Mouse (Mus musculus) forebrain, postnatal 0 days (tissue): Measurements from ENCODE around the gene As3mt. TPM values are rescaled to one million over a fixed set of nuclear protein-coding genes. Genes with fewer than 3 reads are reported as not detected.
A peak's percentile ranks its signal among the peaks of the same experiment; 100 is the strongest.

Experiments used
- ATAC-seq: fragments of 200-750 bp; cut with Nextera tagmentation; 2 replicates; pipeline ENCODE4 v1.8.0; 2017; ENCODE audit warnings: mild to moderate bottlenecking, moderate library complexity
- DNase-seq: peaks from one replicate; pipeline ENCODE4 v3.0.0-alpha.2; 2015
- H3K27ac ChIP-seq: fragments of 300-500 bp; sonication (generic); 2 replicates; pipeline ENCODE4 v1.5.1; 2014; ENCODE audit warnings: low read depth, mild to moderate bottlenecking, antibody characterized with exemption, low read length, moderate library complexity, mixed read lengths
- H3K27me3 ChIP-seq: fragments of 300-500 bp; sonication (generic); 2 replicates; pipeline ENCODE4 v1.6.1; 2014; ENCODE audit warnings: mild to moderate bottlenecking, low read length, mixed read lengths; ENCODE audit not compliant: insufficient read depth
- H3K36me3 ChIP-seq: fragments of 300-500 bp; sonication (generic); 2 replicates; pipeline ENCODE4 v1.6.1; 2014; ENCODE audit warnings: mild to moderate bottlenecking, moderate library complexity; ENCODE audit not compliant: insufficient read depth
- H3K4me1 ChIP-seq: fragments of 300-500 bp; sonication (generic); 2 replicates; pipeline ENCODE4 v1.6.1; 2014; ENCODE audit warnings: antibody characterized with exemption; ENCODE audit not compliant: insufficient read depth
- H3K4me2 ChIP-seq: fragments of 300-500 bp; sonication (generic); 2 replicates; pipeline ENCODE4 v1.6.1; 2014; ENCODE audit warnings: low read depth, mild to moderate bottlenecking, moderate library complexity
- H3K4me3 ChIP-seq: fragments of 300-500 bp; sonication (generic); 2 replicates; pipeline ENCODE4 v1.5.1; 2014; ENCODE audit warnings: low read depth, low read length, mixed read lengths
- H3K9ac ChIP-seq: fragments of 300-500 bp; sonication (generic); 2 replicates; pipeline ENCODE4 v1.6.1; 2014; ENCODE audit warnings: mild to moderate bottlenecking
- H3K9me3 ChIP-seq: fragments of 300-500 bp; sonication (generic); 2 replicates; pipeline ENCODE4 v1.6.1; 2016; ENCODE audit warnings: low read length
- CTCF ChIP-seq: sonication (generic); IDR thresholded peaks from 2 replicates; pipeline ENCODE4 v1.5.1; 2016; ENCODE audit warnings: antibody characterized with exemption, control low read depth, low read depth
- WGBS: fragments of 180-500 bp; shearing (Covaris S2); extraction: QIAGEN DNeasy Blood & Tissue Kit; methylation state at CpG from one replicate; pipeline ENCODE4 v1.1.7; 2014; 5-methylcytosine and 5-hydroxymethylcytosine counted together
- polyA plus RNA-seq: library from polyadenylated mRNA; unstranded; fragments of >200 nt; fragmentation: Nextera tagmentation; extraction: Ambion mirVana; gene quantifications from 2 replicates; pipeline ENCODE4 v1.2.1, GENCODE M21; 2015
- total RNA-seq: library from RNA; depleted of rRNA; stranded (reverse); fragments of >200 nt; gene quantifications from 2 replicates; pipeline ENCODE4 v1.2.3, GENCODE M21; 2014; rRNA removed

The As3mt gene
- total RNA-seq (14.5 and 17.4 TPM in 2 replicates), polyA plus RNA-seq (14.4 and 18.4 TPM in 2 replicates)

GRCm38 (mm10) chr19:46707296-46708151 lies at the start of gene As3mt:
TSS of gene As3mt (plus strand) at chr19:46707458.
- no peaks in the 10 kb centered on the region for H3K4me1 ChIP-seq
- no peaks in the 10 kb centered on the region for H3K36me3 ChIP-seq
- ATAC-seq: peak; percentile 71
- no peak within 1 kb of the TSS for H3K27ac ChIP-seq
- H3K4me3 ChIP-seq: peak within 1 kb of the TSS; percentile 34
- H3K27me3 ChIP-seq: no peaks in the 10 kb centered on the region
- no peak for TF ChIP-seq CTCF
- no peak for DNase-seq
- H3K9me3 ChIP-seq: no peaks in the 10 kb centered on the region
- 13% methylated on average over 31 of the region's 31 CpGs for WGBS
- H3K4me2 ChIP-seq: peak within 1 kb of the TSS; percentile 54
- H3K9ac ChIP-seq: peak within 1 kb of the TSS; percentile 40

- DNase-seq: no peak
- Histone ChIP-seq H3K36me3 (peaks cover 30% of the 10 kb centered on the region), H3K4me3 (no peak overlapping the region), H3K27me3 (no peaks in the 10 kb centered on the region), H3K4me2 (no peak overlapping the region), H3K27ac (no peak overlapping the region), H3K4me1 (no peaks in the 10 kb centered on the region), H3K9ac (no peak overlapping the region), H3K9me3 (no peaks in the 10 kb centered on the region)
- TF ChIP-seq CTCF: no peak
- WGBS: 97% methylated on average over 7 of the region's 7 CpGs
- ATAC-seq: no peak
Measured at GRCm38 (mm10) chr19:46658348-46658747, 48.9 kb upstream of the As3mt start.

- Histone ChIP-seq H3K9me3 (no peaks in the 10 kb centered on the region), H3K4me2 (no peak overlapping the region), H3K27me3 (no peaks in the 10 kb centered on the region), H3K36me3 (peaks cover 24% of the 10 kb centered on the region), H3K9ac (no peak overlapping the region), H3K4me1 (no peaks in the 10 kb centered on the region), H3K27ac (no peak overlapping the region), H3K4me3 (no peak overlapping the region)
- WGBS: 91% methylated on average over 9 of the region's 9 CpGs
- no peak for TF ChIP-seq CTCF
- no peak for ATAC-seq
- DNase-seq: no peak
Measured at GRCm38 (mm10) chr19:46658851-46659250, 48.4 kb upstream of the As3mt start.

- Histone ChIP-seq H3K27ac (no peak overlapping the region), H3K4me1 (peaks cover 7% of the 10 kb centered on the region; the same call in 1 of the 2 replicates), H3K27me3 (no peaks in the 10 kb centered on the region), H3K36me3 (peaks cover 1% of the 10 kb centered on the region; the same call in 1 of the 2 replicates), H3K9ac (no peak overlapping the region), H3K4me3 (no peak overlapping the region), H3K9me3 (no peaks in the 10 kb centered on the region), H3K4me2 (no peak overlapping the region)
- DNase-seq (no peak), ATAC-seq (no peak)
- TF ChIP-seq CTCF: no peak
- WGBS: 74% methylated on average over 4 of the region's 4 CpGs
Measured at GRCm38 (mm10) chr19:46661511-46661910, 45.7 kb upstream of the As3mt start.

GRCm38 (mm10) chr19:46662214-46662613 lies 45.0 kb upstream of the As3mt start:
- Histone ChIP-seq H3K4me3 (no peak overlapping the region), H3K9me3 (no peaks in the 10 kb centered on the region), H3K4me2 (no peak overlapping the region), H3K27me3 (no peaks in the 10 kb centered on the region), H3K36me3 (no peaks in the 10 kb centered on the region), H3K27ac (no peak overlapping the region), H3K9ac (no peak overlapping the region), H3K4me1 (peaks cover 7% of the 10 kb centered on the region; the same call in 1 of the 2 replicates)
- 88% methylated on average over 8 of the region's 8 CpGs for WGBS
- no peak for TF ChIP-seq CTCF
- no peak for DNase-seq
- no peak for ATAC-seq

GRCm38 (mm10) chr19:46662784-46663183 lies 44.5 kb upstream of the As3mt start:
- H3K4me3 ChIP-seq: no peak overlapping the region
- 82% methylated on average over 6 of the region's 6 CpGs for WGBS
- H3K4me1 ChIP-seq: peaks cover 7% of the 10 kb centered on the region; the same call in 1 of the 2 replicates
- H3K27me3 ChIP-seq: no peaks in the 10 kb centered on the region
- H3K27ac ChIP-seq: no peak overlapping the region
- no peak for ATAC-seq
- H3K4me2 ChIP-seq: no peak overlapping the region
- TF ChIP-seq CTCF: no peak
- DNase-seq: no peak
- no peaks in the 10 kb centered on the region for H3K9me3 ChIP-seq
- H3K9ac ChIP-seq: no peak overlapping the region
- no peaks in the 10 kb centered on the region for H3K36me3 ChIP-seq

DNA sequence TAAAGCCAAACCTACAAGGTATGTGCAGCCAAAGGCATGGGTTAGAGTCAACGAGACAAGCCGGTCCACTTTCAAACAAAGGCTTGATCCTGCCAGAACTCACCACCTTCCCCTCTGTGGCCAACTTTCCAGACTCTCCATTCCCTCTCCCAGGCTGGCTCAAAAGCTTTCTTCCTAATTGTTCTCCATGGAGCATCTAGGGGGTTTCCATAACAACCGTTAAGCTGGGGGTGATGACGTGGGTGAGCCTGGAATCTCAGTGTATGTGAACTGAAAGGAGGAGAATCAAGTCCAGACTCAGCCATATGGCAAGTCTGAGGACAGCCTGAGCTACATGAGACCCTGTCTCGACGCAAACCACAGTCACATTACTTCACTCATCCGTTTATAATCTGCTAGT lies 41.8 kb upstream of the As3mt start:
- no peak overlapping the region for H3K4me2 ChIP-seq
- H3K4me3 ChIP-seq: no peak overlapping the region
- WGBS: 35% methylated on average over 7 of the region's 7 CpGs
- H3K36me3 ChIP-seq: no peaks in the 10 kb centered on the region
- H3K27ac ChIP-seq: no peak overlapping the region
- ATAC-seq: peak; percentile 65
- no peak for TF ChIP-seq CTCF
- H3K9me3 ChIP-seq: no peaks in the 10 kb centered on the region
- peaks cover 7% of the 10 kb centered on the region; the same call in 1 of the 2 replicates for H3K4me1 ChIP-seq
- no peak overlapping the region for H3K9ac ChIP-seq
- no peaks in the 10 kb centered on the region for H3K27me3 ChIP-seq
- DNase-seq: peak; percentile 49
